9 mouse cellular contexts compared by ENCODE assay signal in the genomic region with DNA sequence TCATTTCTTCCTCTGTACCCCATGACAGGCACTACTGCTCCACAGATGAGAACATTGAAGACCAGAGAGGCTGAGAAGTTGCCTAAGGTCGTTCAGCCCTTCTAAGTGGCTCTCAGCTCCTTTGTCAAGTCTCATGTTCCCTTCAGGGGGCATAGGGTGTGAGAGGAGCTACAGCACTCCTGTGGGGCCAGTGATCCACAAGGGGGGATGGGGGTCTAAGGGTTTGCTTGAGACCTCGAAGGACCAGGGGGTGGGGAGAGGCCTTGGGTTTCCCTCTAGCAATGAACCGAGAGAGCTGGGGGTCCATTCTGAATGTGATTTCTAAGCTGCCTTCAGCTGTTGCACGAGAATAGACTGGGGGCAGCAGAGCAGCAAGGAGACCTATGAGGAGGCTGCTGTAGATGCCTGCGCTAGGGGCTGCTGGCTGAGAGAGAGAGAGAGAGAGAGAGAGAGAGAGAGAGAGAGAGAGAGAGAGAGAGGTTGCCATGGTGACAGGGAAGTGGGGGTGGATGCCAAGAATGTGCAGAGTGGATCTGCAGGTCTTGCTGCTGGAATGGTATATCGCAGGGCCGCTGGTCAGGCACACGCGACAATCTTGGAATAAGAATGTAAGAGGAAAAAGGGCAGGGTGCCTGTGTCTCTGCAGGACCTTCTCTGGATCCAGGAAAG. TPM values are rescaled to one million over a fixed set of nuclear protein-coding genes. Genes with fewer than 3 reads are reported as not detected.
DNase-seq lines count a peak whose midpoint lies in the region; ATAC-seq lines count a peak whose summit lies in the region.
"Had no signal": no experiment of that assay in that cellular context is flagged by ENCODE, and none has a peak within 500 bp of the region (broad histone marks: within the 10 kb centered on the region; RNA-seq: fewer than 3 reads in every experiment).

No protein-coding gene starts in this region.

- H3K4me3 ChIP-seq in heart, embryonic 12.5 days: no peak overlapping the region
- H3K4me3 ChIP-seq in forebrain, embryonic 12.5 days (replicated peaks): no peak overlapping the region; the same call in 1 of the 2 replicates
- H3K4me3 ChIP-seq in neural tube, embryonic 13.5 days: no peak overlapping the region

- H3K9ac ChIP-seq in heart, embryonic 12.5 days: no peak overlapping the region
- H3K9ac ChIP-seq in forebrain, embryonic 12.5 days: peak overlapping the region; percentile 38; the same call in 1 of the 2 replicates
- peak overlapping the region; percentile 54 for H3K9ac ChIP-seq in neural tube, embryonic 13.5 days

- peak overlapping the region; percentile 10; the same call in 1 of the 2 replicates for H3K27ac ChIP-seq in heart, embryonic 12.5 days (ENCODE audit: poor library complexity, severe bottlenecking)
- peak overlapping the region; percentile 94 for H3K27ac ChIP-seq in forebrain, embryonic 12.5 days
- peak overlapping the region; percentile 91 for H3K27ac ChIP-seq in neural tube, embryonic 13.5 days (replicated peaks)

- H3K9me3 ChIP-seq in heart, embryonic 12.5 days (replicated peaks): no peaks in the 10 kb centered on the region
- H3K9me3 ChIP-seq in forebrain, embryonic 12.5 days: no peaks in the 10 kb centered on the region
- no peaks in the 10 kb centered on the region for H3K9me3 ChIP-seq in neural tube, embryonic 13.5 days
- H3K9me3 ChIP-seq: G1E had no signal

- intact Hi-C loops in left cerebral cortex, postnatal 25 days (cut with DNase I): loop anchor here (2.0 kb wide), 1 partner anchor 35 kb away; a partner anchor contains a TSS

- no peak for DNase-seq in heart, adult 18-20 months
- DNase-seq in MN1 (ENCODE audit: low spot score): peak; percentile 81
- DNase-seq in left cerebral cortex, postnatal 25 days (ENCODE audit: low spot score in 2 of 2): peak; percentile 54 to 87
- DNase-seq in testis, postnatal 10 days (ENCODE audit: low spot score): no peak
- no peak for DNase-seq in thymus, postnatal 0 days (ENCODE audit: low spot score)

- peak; percentile 34; the same call in 1 of the 2 replicates for ATAC-seq in heart, embryonic 12.5 days (ENCODE audit: insufficient number of reproducible peaks, low FRiP score)
- peak; percentile 76 for ATAC-seq in forebrain, embryonic 12.5 days (ENCODE audit: low FRiP score)
- ATAC-seq in neural tube, embryonic 13.5 days (ENCODE audit: low read depth): peak; percentile 74

- H3K36me3 ChIP-seq in heart, embryonic 12.5 days: peaks cover 25% of the 10 kb centered on the region
- H3K36me3 ChIP-seq in forebrain, embryonic 12.5 days (replicated peaks): peaks cover 25% of the 10 kb centered on the region
- H3K36me3 ChIP-seq in neural tube, embryonic 13.5 days: peaks cover 29% of the 10 kb centered on the region
- H3K36me3 ChIP-seq: G1E had no signal

- 25% methylated on average over 9 of the region's 9 CpGs for WGBS in heart, embryonic 12.5 days
- WGBS in forebrain, embryonic 12.5 days: 4% methylated on average over 9 of the region's 9 CpGs
- 10% methylated on average over 9 of the region's 9 CpGs for WGBS in neural tube, embryonic 13.5 days

- peaks cover 38% of the 10 kb centered on the region for H3K4me1 ChIP-seq in heart, embryonic 12.5 days (replicated peaks)
- peaks cover 41% of the 10 kb centered on the region for H3K4me1 ChIP-seq in forebrain, embryonic 12.5 days
- peaks cover 45% of the 10 kb centered on the region for H3K4me1 ChIP-seq in neural tube, embryonic 13.5 days (replicated peaks)

- H3K27me3 ChIP-seq in heart, embryonic 12.5 days (replicated peaks): no peaks in the 10 kb centered on the region
- no peaks in the 10 kb centered on the region for H3K27me3 ChIP-seq in forebrain, embryonic 12.5 days
- H3K27me3 ChIP-seq in neural tube, embryonic 13.5 days: no peaks in the 10 kb centered on the region

- H3K4me2 ChIP-seq in heart, embryonic 12.5 days: no peak overlapping the region
- H3K4me2 ChIP-seq in forebrain, embryonic 12.5 days: peak overlapping the region; percentile 35
- H3K4me2 ChIP-seq in neural tube, embryonic 13.5 days: peak overlapping the region; percentile 28

RNA-seq across cellular contexts. Expression of a gene that starts 36.1 kb away (rescaled TPM):
- polyA plus RNA-seq in heart, embryonic 12.5 days (2016; fragmentation: Nextera tagmentation; extraction: Ambion mirVana): 79.1 and 85.8 TPM in 2 replicates
- total RNA-seq in heart, adult 18-20 months (2021): 10 to 100 TPM; 53.1 to 54.8 TPM
- polyA plus RNA-seq in forebrain, embryonic 12.5 days (2016; fragmentation: Nextera tagmentation; extraction: Ambion mirVana): 67.6 and 79.0 TPM in 2 replicates
- total RNA-seq in left cerebral cortex, postnatal 25 days (2021): 100 to 1,000 TPM; 128 to 149 TPM
- 63.7 and 70.0 TPM in 2 replicates for polyA plus RNA-seq in neural tube, embryonic 13.5 days (2015; fragmentation: Nextera tagmentation; extraction: Ambion mirVana)
- polyA plus RNA-seq in thymus, postnatal 0 days (2015; fragmentation: Nextera tagmentation; extraction: Ambion mirVana): 43.0 and 63.3 TPM in 2 replicates

Comparison
In these comparisons a context has a peak if more than half of its experiments do, and no peak if none do; other contexts are left out.
1. H3K27ac ChIP-seq: peak in every context shown above with its lines; median percentile 94 in forebrain, embryonic 12.5 days; 91 in neural tube, embryonic 13.5 days; 10 in heart, embryonic 12.5 days.
2. DNase-seq: peak in MN1 (single experiment) and left cerebral cortex, postnatal 25 days (2 of 2); none in heart, adult 18-20 months (0 of 2), testis, postnatal 10 days (single experiment) and thymus, postnatal 0 days (single experiment).
3. Peak in every context shown above with its lines, with median percentiles within 50 percentile points of each other: ATAC-seq.